Mouse (Mus musculus) cortical plate, adult 2 months (tissue): ENCODE measurements around the gene Slc25a27. TPM values are rescaled to one million over a fixed set of nuclear protein-coding genes. Genes with fewer than 3 reads are reported as not detected.

ENCODE experiments used
- H3K27ac ChIP-seq: fragments of 200-500 bp; 2 replicates; pipeline ENCODE4 v1.5.1; 2012; ENCODE audit warnings: low read length, control low read depth, inconsistent platforms; ENCODE audit not compliant: insufficient read depth
- H3K4me1 ChIP-seq: fragments of 200-500 bp; 2 replicates; pipeline ENCODE4 v1.6.1; 2011; ENCODE audit warnings: low read length; ENCODE audit not compliant: control insufficient read depth, insufficient read depth
- H3K4me3 ChIP-seq: fragments of 200-500 bp; 2 replicates; pipeline ENCODE4 v1.5.1; 2011; ENCODE audit warnings: mild to moderate bottlenecking, low read length, control low read depth; ENCODE audit not compliant: insufficient read depth
- CTCF ChIP-seq: fragments of 200-500 bp; IDR thresholded peaks from 2 replicates; pipeline ENCODE4 v1.5.1; 2011; ENCODE audit warnings: mild to moderate bottlenecking, control low read depth, low read length; ENCODE audit not compliant: insufficient read depth; ENCODE audit errors: extremely low read depth
- POLR2A ChIP-seq: fragments of 200-500 bp; IDR thresholded peaks from 2 replicates; pipeline ENCODE4 v1.6.1; 2011; ENCODE audit warnings: mild to moderate bottlenecking, low read length, control low read depth; ENCODE audit not compliant: insufficient read depth; ENCODE audit errors: extremely low read depth
- polyA plus RNA-seq: library from polyadenylated mRNA; depleted of rRNA; stranded (reverse); fragments of >200 nt; gene quantifications from 2 replicates; pipeline ENCODE4 v1.2.3, GENCODE M21; 2012

Gene Slc25a27
- polyA plus RNA-seq, 1 experiment: 51.5 TPM

DNA sequence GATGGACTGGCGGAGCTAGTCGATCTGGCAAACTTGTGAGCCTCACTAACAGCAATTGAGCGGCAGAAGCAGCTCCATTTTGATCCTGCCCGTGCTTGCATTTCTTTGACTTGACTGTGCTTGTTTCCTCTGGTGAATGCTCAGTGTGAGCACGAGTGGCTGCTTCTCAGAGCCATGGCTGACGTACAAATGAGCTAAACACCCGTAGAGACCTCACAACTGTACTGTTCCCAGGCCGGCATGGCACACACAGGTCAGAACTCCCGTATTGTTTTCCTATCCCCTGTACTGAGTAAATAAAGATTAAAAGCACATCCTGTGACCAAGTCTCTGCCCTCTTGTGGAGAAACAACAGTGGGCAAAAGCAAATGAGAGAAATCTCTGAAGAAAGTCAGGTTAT lies 22.6 kb upstream of the Slc25a27 start:
- TF ChIP-seq POLR2A (no peak), CTCF (no peak)
- no peak overlapping the region for H3K4me3 ChIP-seq
- no peaks in the 10 kb centered on the region for H3K4me1 ChIP-seq
- H3K27ac ChIP-seq: no peak overlapping the region

DNA sequence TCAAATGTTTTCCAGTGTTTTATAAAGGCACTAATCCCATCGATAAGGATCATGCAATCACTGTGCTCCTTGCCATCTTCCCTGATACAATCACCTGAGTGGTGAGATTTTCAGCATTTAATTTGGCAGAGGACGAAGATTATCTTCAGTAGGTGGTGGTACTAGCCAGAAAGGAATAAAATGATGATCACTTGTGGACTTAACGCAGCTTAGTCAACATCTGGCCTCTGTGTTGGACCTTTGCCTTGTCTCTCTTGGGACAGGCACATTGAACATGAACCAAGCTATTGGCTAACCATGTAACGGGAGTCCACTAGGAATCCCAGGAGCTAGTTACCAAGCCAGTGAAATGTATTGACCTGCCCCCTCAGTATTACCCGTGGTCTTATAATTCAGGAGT lies 17.6 kb upstream of the Slc25a27 start:
- H3K4me1 ChIP-seq: no peaks in the 10 kb centered on the region
- no peak for TF ChIP-seq POLR2A
- no peak for TF ChIP-seq CTCF
- H3K27ac ChIP-seq: no peak overlapping the region
- no peak overlapping the region for H3K4me3 ChIP-seq

GRCm38 (mm10) chr17:43684086-43684485 lies 17.1 kb upstream of the Slc25a27 start:
- no peaks in the 10 kb centered on the region for H3K4me1 ChIP-seq
- no peak overlapping the region for H3K4me3 ChIP-seq
- no peak for TF ChIP-seq POLR2A
- no peak for TF ChIP-seq CTCF
- no peak overlapping the region for H3K27ac ChIP-seq

GRCm38 (mm10) chr17:43677317-43677716 lies 10.3 kb upstream of the Slc25a27 start:
- TF ChIP-seq POLR2A: no peak
- TF ChIP-seq CTCF: no peak
- Histone ChIP-seq H3K27ac (no peak overlapping the region), H3K4me3 (no peak overlapping the region), H3K4me1 (no peaks in the 10 kb centered on the region)

DNA sequence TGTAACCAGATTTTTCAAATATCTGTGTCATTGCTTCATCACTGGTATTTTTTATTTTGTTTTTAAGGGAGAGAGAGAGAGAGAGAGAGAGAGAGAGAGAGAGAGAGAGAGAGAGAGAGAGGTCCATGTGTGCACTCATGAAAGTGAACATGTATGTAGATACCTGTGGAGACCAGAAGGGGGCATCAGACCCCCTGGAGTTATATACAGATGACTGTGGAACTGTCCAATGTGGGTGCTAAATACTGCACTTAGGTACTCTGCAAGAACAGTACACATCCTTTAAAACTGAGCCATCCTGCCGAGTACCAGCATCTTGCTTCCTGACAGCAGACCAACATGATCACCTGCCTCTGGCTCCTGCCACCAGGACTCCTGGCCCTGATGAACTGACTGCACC lies 9.2 kb upstream of the Slc25a27 start:
- H3K27ac ChIP-seq: no peak overlapping the region
- no peak for TF ChIP-seq POLR2A
- TF ChIP-seq CTCF: no peak
- H3K4me3 ChIP-seq: no peak overlapping the region
- no peaks in the 10 kb centered on the region for H3K4me1 ChIP-seq

DNA sequence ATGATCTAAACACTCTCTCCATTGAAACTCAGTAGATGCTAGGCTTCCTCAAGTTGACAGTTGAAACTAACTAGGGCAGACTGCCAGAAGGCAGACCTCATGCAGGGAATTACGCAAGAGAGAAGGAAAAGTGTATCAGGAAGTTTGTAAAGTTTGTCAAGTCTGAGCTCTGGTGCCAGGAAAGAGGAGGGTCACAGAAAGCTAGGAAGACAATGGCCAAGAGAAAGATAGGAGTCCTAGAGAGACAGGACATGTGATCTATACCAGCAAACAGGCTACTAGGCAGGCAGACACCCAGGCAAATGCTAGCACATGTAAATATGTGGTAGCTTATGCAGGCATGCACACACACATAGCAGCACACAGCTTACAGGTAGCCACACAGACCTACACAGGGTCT lies 8.2 kb upstream of the Slc25a27 start:
- no peaks in the 10 kb centered on the region for H3K4me1 ChIP-seq
- no peak for TF ChIP-seq POLR2A
- no peak for TF ChIP-seq CTCF
- no peak overlapping the region for H3K4me3 ChIP-seq
- H3K27ac ChIP-seq: no peak overlapping the region

DNA sequence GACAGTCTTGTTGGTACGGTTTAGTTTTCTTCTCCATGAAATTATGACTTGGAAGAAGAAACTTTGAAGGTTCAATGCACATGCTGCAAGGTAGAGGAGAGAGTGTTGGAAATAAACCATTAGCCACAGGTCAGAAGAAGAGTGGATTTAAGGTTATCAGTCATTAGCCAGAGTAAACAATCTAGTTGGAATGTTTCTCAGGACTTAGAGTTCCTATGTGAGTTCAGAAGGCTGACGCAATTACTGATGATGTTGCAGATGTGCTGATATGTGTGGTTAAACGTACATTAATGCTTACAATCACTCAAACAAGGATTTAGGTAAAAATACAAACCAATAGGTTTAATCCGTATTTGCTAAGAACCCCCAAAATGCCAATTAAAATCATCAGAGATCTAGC lies 4.9 kb upstream of the Slc25a27 start:
- TF ChIP-seq CTCF (no peak), POLR2A (no peak)
- Histone ChIP-seq H3K4me1 (no peaks in the 10 kb centered on the region), H3K27ac (no peak overlapping the region), H3K4me3 (no peak overlapping the region)

DNA sequence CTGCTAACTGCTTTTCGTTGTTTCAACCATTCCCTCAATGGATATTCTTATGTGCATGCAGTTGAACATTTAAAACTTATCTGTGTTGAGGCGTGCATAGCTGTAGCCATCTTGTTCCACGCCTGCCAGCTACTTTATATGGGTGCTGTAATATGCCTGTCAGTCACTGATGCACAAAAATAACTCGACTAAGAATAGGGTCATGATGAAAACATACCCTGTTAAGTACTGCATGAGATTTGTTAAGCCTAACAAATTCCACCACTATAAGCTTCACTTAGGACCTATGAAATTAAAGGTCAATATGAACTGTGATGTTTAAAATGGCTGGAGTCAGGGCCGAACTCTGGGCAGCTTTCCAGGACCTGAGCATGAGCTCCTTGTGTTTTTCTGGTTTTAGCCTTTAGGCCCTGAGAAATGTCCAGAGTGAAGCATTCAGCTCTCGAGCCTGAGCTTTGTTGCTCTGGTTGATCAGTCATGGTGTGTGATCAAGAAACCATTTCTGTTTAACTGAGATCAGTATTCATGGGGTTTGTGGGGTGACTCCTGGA lies 2.2 kb upstream of the Slc25a27 start:
- H3K4me1 ChIP-seq: peaks cover 4% of the 10 kb centered on the region; the same call in 1 of the 2 replicates
- TF ChIP-seq POLR2A: no peak
- no peak for TF ChIP-seq CTCF
- H3K27ac ChIP-seq: no peak overlapping the region
- no peak overlapping the region for H3K4me3 ChIP-seq

- Histone ChIP-seq H3K4me3 (peak within 1 kb of the TSS; percentile 94), H3K4me1 (peaks cover 4% of the 10 kb centered on the region; the same call in 1 of the 2 replicates), H3K27ac (peak within 1 kb of the TSS; percentile 72)
- TF ChIP-seq CTCF (no peak), POLR2A (no peak)
Measured at GRCm38 (mm10) chr17:43667290-43667843, 353 bp upstream of the Slc25a27 start, which contains the start of gene Cyp39a1. TSS of gene Cyp39a1 (plus strand) at chr17:43667425.

DNA sequence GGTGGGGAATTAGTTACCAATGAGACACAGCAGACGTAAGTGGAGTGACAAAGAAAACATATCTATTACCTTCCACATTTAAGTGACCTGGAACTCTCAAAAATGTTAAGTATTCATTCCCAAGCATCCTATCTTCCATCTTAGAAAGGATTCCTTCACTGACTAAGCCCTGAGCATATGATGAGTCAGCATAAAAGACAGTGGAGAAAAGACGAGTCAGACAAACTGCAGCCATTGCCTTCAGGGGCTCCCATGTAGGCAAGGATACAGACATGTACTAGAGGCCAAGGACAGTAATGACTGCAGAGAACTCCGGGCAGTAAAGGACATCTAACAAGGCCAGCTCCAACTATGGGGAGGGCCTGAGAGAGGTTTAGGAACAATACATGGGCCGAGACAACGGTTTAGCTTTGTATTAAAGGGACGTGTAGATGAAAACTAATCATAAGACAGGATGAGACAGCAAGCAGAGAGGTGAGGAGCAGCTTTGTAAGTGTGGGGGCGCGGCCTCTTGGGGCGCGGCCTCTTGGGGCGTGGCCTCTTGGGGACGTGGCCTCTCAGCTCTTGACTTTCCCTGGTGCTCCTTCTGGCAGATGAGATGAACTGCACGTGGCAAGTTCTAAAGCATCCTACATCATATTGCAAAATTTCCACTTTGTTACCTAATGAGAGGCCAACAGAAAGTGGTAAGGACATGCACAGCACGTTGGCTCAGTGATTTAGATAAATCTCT lies 15.5 kb downstream of the Slc25a27 start:
- TF ChIP-seq POLR2A (no peak), CTCF (no peak)
- Histone ChIP-seq H3K27ac (no peak overlapping the region), H3K4me1 (no peaks in the 10 kb centered on the region)

GRCm38 (mm10) chr17:43649641-43650436 lies 17.2 kb downstream of the Slc25a27 start:
- Histone ChIP-seq H3K4me3 (no peak overlapping the region), H3K27ac (no peak overlapping the region), H3K4me1 (no peaks in the 10 kb centered on the region)
- no peak for TF ChIP-seq POLR2A
- TF ChIP-seq CTCF: peak; percentile 44; the same call in 1 of the 2 replicates

More for the DNA sequence above, 15.5 kb downstream of the Slc25a27 start:
- no peak overlapping the region for H3K4me3 ChIP-seq
